Mouse (Mus musculus): Measurements from ENCODE around the gene 4933428G20Rik.

GRCm38 (mm10) chr11:97492836-97493235, 7.3 kb downstream of the 4933428G20Rik start:
- no peak for TF ChIP-seq USF1 (IDR thresholded peaks at IDR 0.05; ENCODE audit: low read depth)
- no peak for TF ChIP-seq POLR2A (IDR thresholded peaks at IDR 0.05; ENCODE audit: insufficient read length, low read depth)
- no peak for TF ChIP-seq MAX (IDR thresholded peaks at IDR 0.05; ENCODE audit: low read depth)
- TF ChIP-seq E2F4 (IDR thresholded peaks at IDR 0.05; ENCODE audit: insufficient read depth): no peak
- TF ChIP-seq TCF12 (IDR thresholded peaks at IDR 0.05; ENCODE audit: insufficient read depth, poor library complexity, severe bottlenecking): no peak
- no peak for TF ChIP-seq POLR2AphosphoS2 (IDR thresholded peaks at IDR 0.05; ENCODE audit: insufficient read length, low read depth)
- TF ChIP-seq MYOG (IDR thresholded peaks at IDR 0.05; ENCODE audit: control insufficient read depth in 1 of 3, insufficient read depth in 1 of 3, insufficient read length in 2 of 3, low read depth in 2 of 3): no peak
- TF ChIP-seq REST (IDR thresholded peaks at IDR 0.05; ENCODE audit: insufficient read depth, insufficient read length): no peak
- TF ChIP-seq SRF (IDR thresholded peaks at IDR 0.05; ENCODE audit: control insufficient read depth, insufficient read length, low read depth): no peak
- no peak for TF ChIP-seq TCF3 (IDR thresholded peaks at IDR 0.05; ENCODE audit: insufficient read length, low read depth)
- TF ChIP-seq MYOD1 (IDR thresholded peaks at IDR 0.05; ENCODE audit: control insufficient read depth in 1 of 3, insufficient read length in 2 of 3, low read depth in 2 of 3): no peak
- no peak for TF ChIP-seq CEBPB (IDR thresholded peaks at IDR 0.05; ENCODE audit: insufficient read depth, poor library complexity, severe bottlenecking)

Measured in myocyte (in vitro differentiated cells).